In genomic region chr2:4711262-4711661, GRCm38 (mm10) we compare ENCODE assay signal across 11 mouse cellular contexts. TPM values are rescaled to one million over a fixed set of nuclear protein-coding genes. Genes with fewer than 3 reads are reported as not detected.
DNase-seq lines count a peak whose midpoint lies in the region; ATAC-seq and TF ChIP-seq lines count a peak whose summit lies in the region.
"Had no signal": no experiment of that assay in that cellular context is flagged by ENCODE, and none has a peak within 500 bp of the region (broad histone marks: within the 10 kb centered on the region; RNA-seq: fewer than 3 reads in every experiment).

No protein-coding gene starts in this region.

- peak; percentile 39 for TF ChIP-seq CTCF in midbrain, postnatal 0 days (IDR thresholded peaks at IDR 0.05)

- no peaks in the 10 kb centered on the region for H3K9me3 ChIP-seq in hindbrain, embryonic 11.5 days (ENCODE audit: control insufficient read depth, low read length)
- no peaks in the 10 kb centered on the region for H3K9me3 ChIP-seq in hindbrain, embryonic 16.5 days (ENCODE audit: control insufficient read depth, low read length)
- no peaks in the 10 kb centered on the region for H3K9me3 ChIP-seq in midbrain, postnatal 0 days (ENCODE audit: low read length)
- no peaks in the 10 kb centered on the region for H3K9me3 ChIP-seq in midbrain, embryonic 10.5 days (replicated peaks)
- H3K9me3 ChIP-seq: forebrain, embryonic 15.5 days had no signal

- no peak overlapping the region for H3K4me2 ChIP-seq in hindbrain, embryonic 11.5 days (replicated peaks; ENCODE audit: low read depth, low read length)
- no peak overlapping the region for H3K4me2 ChIP-seq in hindbrain, embryonic 16.5 days (ENCODE audit: low read length)
- H3K4me2 ChIP-seq in midbrain, postnatal 0 days (ENCODE audit: low read depth, low read length, poor library complexity, severe bottlenecking): no peak overlapping the region
- H3K4me2 ChIP-seq: forebrain, embryonic 15.5 days had no signal

- H3K9ac ChIP-seq in hindbrain, embryonic 11.5 days (ENCODE audit: low read depth, low read length): no peak overlapping the region
- H3K9ac ChIP-seq in hindbrain, embryonic 16.5 days (ENCODE audit: low read depth, low read length): no peak overlapping the region
- H3K9ac ChIP-seq in midbrain, postnatal 0 days (replicated peaks; ENCODE audit: low read length, poor library complexity, severe bottlenecking): no peak overlapping the region
- H3K9ac ChIP-seq: forebrain, embryonic 15.5 days had no signal

- H3K4me1 ChIP-seq in hindbrain, embryonic 11.5 days (replicated peaks; ENCODE audit: control insufficient read depth, insufficient read depth, low read length): no peaks in the 10 kb centered on the region
- H3K4me1 ChIP-seq in hindbrain, embryonic 16.5 days (ENCODE audit: control insufficient read depth, insufficient read depth, low read depth, low read length): no peaks in the 10 kb centered on the region
- H3K4me1 ChIP-seq in midbrain, postnatal 0 days (ENCODE audit: insufficient read depth, low read length): no peaks in the 10 kb centered on the region
- no peaks in the 10 kb centered on the region for H3K4me1 ChIP-seq in midbrain, embryonic 10.5 days
- H3K4me1 ChIP-seq: forebrain, embryonic 15.5 days had no signal

- no peaks in the 10 kb centered on the region for H3K27me3 ChIP-seq in hindbrain, embryonic 11.5 days (ENCODE audit: control insufficient read depth, insufficient read depth, low read length)
- no peaks in the 10 kb centered on the region for H3K27me3 ChIP-seq in hindbrain, embryonic 16.5 days (replicated peaks; ENCODE audit: control insufficient read depth, insufficient read depth, low read length)
- H3K27me3 ChIP-seq in midbrain, postnatal 0 days (ENCODE audit: insufficient read depth, low read length): no peaks in the 10 kb centered on the region
- H3K27me3 ChIP-seq in midbrain, embryonic 10.5 days (ENCODE audit: low read depth, poor library complexity, severe bottlenecking): peaks cover 14% of the 10 kb centered on the region

- WGBS in hindbrain, embryonic 11.5 days: 55% methylated on average over 5 of the region's 5 CpGs
- WGBS in hindbrain, embryonic 16.5 days: 47% methylated on average over 5 of the region's 5 CpGs
- 55% methylated on average over 5 of the region's 5 CpGs for WGBS in midbrain, postnatal 0 days
- WGBS in midbrain, embryonic 10.5 days: 47% methylated on average over 5 of the region's 5 CpGs

- H3K4me3 ChIP-seq in hindbrain, embryonic 11.5 days (ENCODE audit: low read depth, low read length): no peak overlapping the region
- no peak overlapping the region for H3K4me3 ChIP-seq in hindbrain, embryonic 16.5 days (ENCODE audit: low read length)
- no peak overlapping the region for H3K4me3 ChIP-seq in midbrain, postnatal 0 days (ENCODE audit: low read depth, low read length)
- H3K4me3 ChIP-seq in midbrain, embryonic 10.5 days: no peak overlapping the region
- H3K4me3 ChIP-seq: forebrain, embryonic 15.5 days had no signal

- H3K27ac ChIP-seq in hindbrain, embryonic 11.5 days (ENCODE audit: low read depth, low read length): no peak overlapping the region
- H3K27ac ChIP-seq in hindbrain, embryonic 16.5 days (ENCODE audit: low read depth, low read length): no peak overlapping the region
- no peak overlapping the region for H3K27ac ChIP-seq in midbrain, postnatal 0 days (ENCODE audit: low read depth, low read length)
- no peak overlapping the region for H3K27ac ChIP-seq in midbrain, embryonic 10.5 days (replicated peaks)
- H3K27ac ChIP-seq: forebrain, embryonic 15.5 days had no signal

- H3K36me3 ChIP-seq in hindbrain, embryonic 11.5 days (ENCODE audit: control insufficient read depth, insufficient read depth, low read length): no peaks in the 10 kb centered on the region
- H3K36me3 ChIP-seq in hindbrain, embryonic 16.5 days (ENCODE audit: control insufficient read depth, insufficient read depth, low read length): no peaks in the 10 kb centered on the region
- H3K36me3 ChIP-seq in midbrain, postnatal 0 days (ENCODE audit: insufficient read depth, low read length): no peaks in the 10 kb centered on the region
- no peaks in the 10 kb centered on the region for H3K36me3 ChIP-seq in midbrain, embryonic 10.5 days
- H3K36me3 ChIP-seq: forebrain, embryonic 15.5 days had no signal

- ATAC-seq in hindbrain, embryonic 11.5 days (ENCODE audit: low FRiP score): no peak
- no peak for ATAC-seq in hindbrain, embryonic 16.5 days
- ATAC-seq in midbrain, postnatal 0 days (ENCODE audit: low FRiP score): no peak
- ATAC-seq: forebrain, embryonic 15.5 days had no signal

- DNase-seq in hindbrain, embryonic 11.5 days (ENCODE audit: low spot score): peak; percentile 39
- DNase-seq in midbrain, postnatal 0 days (ENCODE audit: low spot score): no peak
- DNase-seq in midbrain, embryonic 10.5 days (ENCODE audit: low spot score): no peak
- DNase-seq in embryo, embryonic 9.5 days (ENCODE audit: extremely low spot score): peak; percentile 10
- peak; percentile 10 for DNase-seq in thymus, postnatal 25 days
- DNase-seq in adrenal gland, adult 18-20 months (ENCODE audit: low spot score in 2 of 2): no peak
- no peak for DNase-seq in spleen, postnatal 4 days (ENCODE audit: low spot score in 2 of 2)
- DNase-seq: cerebellum, adult 11-12 months had no signal

RNA-seq across cellular contexts. Expression of gene Bend7, which starts 6.4 kb away (rescaled TPM):
- polyA plus RNA-seq in hindbrain, embryonic 11.5 days (2014; fragmentation: Nextera tagmentation; extraction: Ambion mirVana): 5.0 and 5.6 TPM in 2 replicates
- 4.6 and 5.1 TPM in 2 replicates for polyA plus RNA-seq in hindbrain, embryonic 16.5 days (2015; fragmentation: Nextera tagmentation; extraction: Ambion mirVana)
- 8.1 and 10.7 TPM in 2 replicates for total RNA-seq in midbrain, postnatal 0 days (2014; rRNA removed)
- 4.9 and 6.0 TPM in 2 replicates for polyA plus RNA-seq in midbrain, postnatal 0 days (2015; fragmentation: Nextera tagmentation; extraction: Ambion mirVana)
- 3.9 and 4.3 TPM in 2 replicates for polyA plus RNA-seq in midbrain, embryonic 10.5 days (2016; fragmentation: Nextera tagmentation; extraction: Ambion mirVana)
- 10 to 100 TPM; 14.3 to 18.6 TPM for total RNA-seq in adrenal gland, adult 18-20 months (2021)
- total RNA-seq: neutrophil, adult 5-6 weeks had no signal

RNA-seq across cellular contexts. Expression of gene Prpf18, which starts 59.3 kb away (rescaled TPM):
- 48.9 and 49.9 TPM in 2 replicates for polyA plus RNA-seq in hindbrain, embryonic 11.5 days (2014; fragmentation: Nextera tagmentation; extraction: Ambion mirVana)
- 37.6 and 42.8 TPM in 2 replicates for polyA plus RNA-seq in hindbrain, embryonic 16.5 days (2015; fragmentation: Nextera tagmentation; extraction: Ambion mirVana)
- total RNA-seq in midbrain, postnatal 0 days (2014; rRNA removed): 28.2 and 35.8 TPM in 2 replicates
- 28.6 and 29.2 TPM in 2 replicates for polyA plus RNA-seq in midbrain, postnatal 0 days (2015; fragmentation: Nextera tagmentation; extraction: Ambion mirVana)
- 40.3 and 42.1 TPM in 2 replicates for polyA plus RNA-seq in midbrain, embryonic 10.5 days (2016; fragmentation: Nextera tagmentation; extraction: Ambion mirVana)
- 10 to 100 TPM; 30.9 to 41.5 TPM for total RNA-seq in adrenal gland, adult 18-20 months (2021)

Comparison
In these comparisons a context has a peak if more than half of its experiments do, and no peak if none do; other contexts are left out.
1. DNase-seq: peak in hindbrain, embryonic 11.5 days (single experiment), embryo, embryonic 9.5 days (single experiment) and thymus, postnatal 25 days (single experiment); none in midbrain, postnatal 0 days (single experiment), midbrain, embryonic 10.5 days (single experiment), adrenal gland, adult 18-20 months (0 of 2) and spleen, postnatal 4 days (0 of 2).